Mouse (Mus musculus) midbrain, embryonic 11.5 days (tissue): ENCODE data around the gene Zbtb20. TPM values are rescaled to one million over a fixed set of nuclear protein-coding genes. Genes with fewer than 3 reads are reported as not detected.

Source experiments
- ATAC-seq: fragments of 200-750 bp; cut with Nextera tagmentation; 2 replicates; pipeline ENCODE4 v1.8.0; 2017; ENCODE audit warnings: moderate TSS enrichment, moderate library complexity; ENCODE audit not compliant: low FRiP score
- DNase-seq: peaks from one replicate; pipeline ENCODE4 v3.0.0; 2015; ENCODE audit warnings: low spot score; ENCODE audit errors: missing footprints
- H3K27ac ChIP-seq: fragments of 300-500 bp; sonication (generic); 2 replicates; pipeline ENCODE4 v1.5.1; 2014; ENCODE audit warnings: low read depth, low read length
- H3K27me3 ChIP-seq: fragments of 300-500 bp; sonication (generic); 2 replicates; pipeline ENCODE4 v1.6.1; 2014; ENCODE audit warnings: mild to moderate bottlenecking, low read length, moderate library complexity, mixed read lengths; ENCODE audit not compliant: control insufficient read depth, insufficient read depth
- H3K36me3 ChIP-seq: fragments of 300-500 bp; sonication (generic); 2 replicates; pipeline ENCODE4 v1.6.1; 2014; ENCODE audit warnings: mild to moderate bottlenecking, low read length, moderate library complexity, mixed read lengths; ENCODE audit not compliant: control insufficient read depth, insufficient read depth
- H3K4me1 ChIP-seq: fragments of 300-500 bp; sonication (generic); 2 replicates; pipeline ENCODE4 v1.6.1; 2014; ENCODE audit warnings: low read length; ENCODE audit not compliant: control insufficient read depth, insufficient read depth
- H3K4me2 ChIP-seq: fragments of 300-500 bp; sonication (generic); 2 replicates; pipeline ENCODE4 v1.6.1; 2014; ENCODE audit warnings: mild to moderate bottlenecking, moderate library complexity
- H3K4me3 ChIP-seq: fragments of 300-500 bp; sonication (generic); 2 replicates; pipeline ENCODE4 v1.5.1; 2014; ENCODE audit warnings: low read depth, low read length
- H3K9ac ChIP-seq: fragments of 300-500 bp; sonication (generic); 2 replicates; pipeline ENCODE4 v1.6.1; 2014; ENCODE audit warnings: low read length
- H3K9me3 ChIP-seq: fragments of 300-500 bp; sonication (generic); 2 replicates; pipeline ENCODE4 v1.6.1; 2016; ENCODE audit warnings: low read length; ENCODE audit not compliant: control insufficient read depth
- WGBS: fragments of 180-500 bp; shearing (Covaris S2); extraction: QIAGEN DNeasy Blood & Tissue Kit; methylation state at CpG from one replicate; pipeline ENCODE4 v1.1.7; 2014; 5-methylcytosine and 5-hydroxymethylcytosine counted together
- polyA plus RNA-seq: library from polyadenylated mRNA; unstranded; fragments of >200 nt; fragmentation: Nextera tagmentation; extraction: Ambion mirVana; gene quantifications from 2 replicates; pipeline ENCODE4 v1.2.1, GENCODE M21; 2014

Zbtb20 gene
- polyA plus RNA-seq, 1 experiment from 2014 or later, result 45.6 TPM

GRCm38 (mm10) chr16:43484400-43484799, 608.7 kb downstream of the Zbtb20 start:
- H3K9ac ChIP-seq, result no peak overlapping the region
- no peak overlapping the region for H3K27ac ChIP-seq
- no peaks in the 10 kb centered on the region for H3K4me1 ChIP-seq
- ATAC-seq (no peak), DNase-seq (no peak)
- H3K4me3 ChIP-seq, result no peak overlapping the region
- H3K27me3 ChIP-seq, result no peaks in the 10 kb centered on the region
- H3K36me3 ChIP-seq, result no peaks in the 10 kb centered on the region
- WGBS, result 87% methylated on average over 4 of the region's 4 CpGs
- no peak overlapping the region for H3K4me2 ChIP-seq
- H3K9me3 ChIP-seq, result no peaks in the 10 kb centered on the region

- Histone ChIP-seq H3K36me3 (no peaks in the 10 kb centered on the region), H3K9me3 (no peaks in the 10 kb centered on the region), H3K27me3 (no peaks in the 10 kb centered on the region), H3K9ac (no peak overlapping the region), H3K27ac (no peak overlapping the region), H3K4me2 (no peak overlapping the region), H3K4me1 (peaks cover 3% of the 10 kb centered on the region; the same call in 1 of the 2 replicates), H3K4me3 (no peak overlapping the region)
- 89% methylated on average over 3 of the region's 3 CpGs for WGBS
- DNase-seq, result no peak
- ATAC-seq, result no peak
These were observed 613.7 kb downstream of the Zbtb20 start for GRCm38 (mm10) chr16:43489362-43489761.

DNA sequence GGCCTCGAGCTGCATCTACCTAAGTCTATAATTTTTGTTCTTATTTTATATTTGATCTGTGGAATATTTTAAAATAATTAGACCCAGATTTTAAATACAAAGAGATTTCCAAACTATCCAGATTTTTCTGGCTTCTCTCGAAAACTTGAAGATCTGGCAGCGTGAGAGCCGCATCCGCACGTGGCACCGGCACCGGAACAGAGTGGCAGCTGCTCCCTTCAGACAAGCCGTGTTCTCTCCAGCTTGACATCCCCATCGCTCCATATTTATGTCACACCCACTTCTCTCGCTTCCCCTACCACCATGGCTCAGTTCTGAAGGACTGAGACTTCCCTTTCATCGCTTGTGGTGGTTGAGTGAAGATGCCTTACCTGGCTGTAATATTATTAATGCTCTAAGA, 614.3 kb downstream of the Zbtb20 start:
- Histone ChIP-seq H3K4me1 (peaks cover 3% of the 10 kb centered on the region; the same call in 1 of the 2 replicates), H3K36me3 (no peaks in the 10 kb centered on the region), H3K27ac (no peak overlapping the region), H3K27me3 (no peaks in the 10 kb centered on the region), H3K4me3 (no peak overlapping the region), H3K9ac (no peak overlapping the region), H3K9me3 (no peaks in the 10 kb centered on the region), H3K4me2 (no peak overlapping the region)
- ATAC-seq (no peak), DNase-seq (no peak)
- WGBS, result 92% methylated on average over 12 of the region's 12 CpGs

DNA sequence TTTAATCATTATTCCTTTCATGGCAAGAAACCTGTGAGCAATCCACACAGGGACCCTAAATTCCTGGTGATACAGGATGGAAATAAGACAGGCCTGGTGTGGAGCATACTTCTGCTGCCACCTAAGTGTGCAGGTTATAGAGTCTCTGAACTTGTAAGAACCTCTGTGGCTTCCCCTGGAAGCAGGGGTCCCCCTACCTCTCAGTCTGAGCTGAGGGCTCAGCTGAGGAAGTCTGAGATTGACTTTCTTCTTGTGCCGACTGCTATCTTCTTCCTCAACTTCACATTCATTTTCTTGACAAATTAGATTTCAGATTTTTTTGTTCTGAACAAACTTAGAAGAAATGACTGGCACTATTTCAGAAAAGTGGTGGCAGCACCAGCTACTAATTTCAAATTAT, 617.2 kb downstream of the Zbtb20 start:
- Histone ChIP-seq H3K9ac (no peak overlapping the region), H3K27ac (no peak overlapping the region), H3K9me3 (no peaks in the 10 kb centered on the region), H3K4me2 (no peak overlapping the region), H3K4me1 (peaks cover 3% of the 10 kb centered on the region; the same call in 1 of the 2 replicates), H3K4me3 (no peak overlapping the region), H3K27me3 (no peaks in the 10 kb centered on the region), H3K36me3 (no peaks in the 10 kb centered on the region)
- ATAC-seq, result no peak
- 84% methylated on average over 1 of the region's 1 CpGs for WGBS
- DNase-seq, result no peak

DNA sequence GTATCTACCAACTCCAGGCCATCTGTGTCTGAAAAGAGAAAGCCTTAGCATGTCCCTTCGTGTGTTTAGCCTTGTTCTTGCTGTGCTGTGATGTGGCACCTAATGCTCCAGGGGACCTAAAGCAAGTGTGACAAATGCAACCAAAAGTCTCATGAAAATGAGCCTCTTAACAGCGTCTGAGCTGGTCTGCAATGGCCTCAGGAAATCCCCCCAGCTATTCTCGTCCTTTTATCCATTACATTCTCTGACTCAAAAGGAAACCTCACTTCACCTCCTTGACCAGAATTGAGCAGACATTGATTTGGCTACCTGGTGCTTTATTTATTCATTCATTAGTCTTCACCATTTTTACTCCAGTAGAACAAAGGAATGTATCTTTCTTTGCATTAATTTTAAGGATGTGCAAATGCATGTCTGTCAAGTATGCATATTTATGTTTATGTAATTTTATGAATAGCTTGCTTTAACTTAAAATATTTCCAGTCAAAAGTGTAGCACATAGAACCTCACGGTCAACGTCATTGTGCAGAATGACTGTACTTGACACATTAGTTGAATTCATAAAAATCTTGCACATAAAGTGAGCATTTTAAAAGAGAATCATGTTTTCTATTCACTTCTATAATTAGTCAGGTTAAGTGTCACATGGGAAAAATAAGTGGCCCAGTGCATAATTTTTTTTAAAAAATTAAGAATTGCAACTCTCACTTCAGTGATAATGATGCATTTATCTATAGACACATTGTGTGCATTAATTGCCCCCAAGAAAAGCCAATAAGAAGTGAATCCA, 618.1 kb downstream of the Zbtb20 start:
- no peak for ATAC-seq
- no peak for DNase-seq
- no peaks in the 10 kb centered on the region for H3K9me3 ChIP-seq
- H3K27ac ChIP-seq, result no peak overlapping the region
- no peak overlapping the region for H3K4me3 ChIP-seq
- peaks cover 3% of the 10 kb centered on the region; the same call in 1 of the 2 replicates for H3K4me1 ChIP-seq
- no peaks in the 10 kb centered on the region for H3K36me3 ChIP-seq
- no peaks in the 10 kb centered on the region for H3K27me3 ChIP-seq
- no peak overlapping the region for H3K4me2 ChIP-seq
- 45% methylated on average over 5 of the region's 5 CpGs for WGBS
- H3K9ac ChIP-seq, result no peak overlapping the region

- no peak overlapping the region for H3K9ac ChIP-seq
- H3K36me3 ChIP-seq, result no peaks in the 10 kb centered on the region
- H3K4me2 ChIP-seq, result no peak overlapping the region
- 85% methylated on average over 9 of the region's 9 CpGs for WGBS
- H3K4me3 ChIP-seq, result no peak overlapping the region
- no peak for DNase-seq
- no peaks in the 10 kb centered on the region for H3K9me3 ChIP-seq
- no peak overlapping the region for H3K27ac ChIP-seq
- ATAC-seq, result no peak
- no peaks in the 10 kb centered on the region for H3K27me3 ChIP-seq
- peaks cover 3% of the 10 kb centered on the region; the same call in 1 of the 2 replicates for H3K4me1 ChIP-seq
These were observed 619.6 kb downstream of the Zbtb20 start for GRCm38 (mm10) chr16:43495175-43495818.

- WGBS, result 77% methylated on average over 2 of the region's 2 CpGs
- Histone ChIP-seq H3K4me3 (no peak overlapping the region), H3K9ac (no peak overlapping the region), H3K4me2 (no peak overlapping the region), H3K27me3 (no peaks in the 10 kb centered on the region), H3K27ac (no peak overlapping the region), H3K36me3 (no peaks in the 10 kb centered on the region), H3K9me3 (no peaks in the 10 kb centered on the region), H3K4me1 (peaks cover 3% of the 10 kb centered on the region)
- ATAC-seq (no peak), DNase-seq (no peak)
These were observed 621.4 kb downstream of the Zbtb20 start for GRCm38 (mm10) chr16:43497093-43497492.

DNA sequence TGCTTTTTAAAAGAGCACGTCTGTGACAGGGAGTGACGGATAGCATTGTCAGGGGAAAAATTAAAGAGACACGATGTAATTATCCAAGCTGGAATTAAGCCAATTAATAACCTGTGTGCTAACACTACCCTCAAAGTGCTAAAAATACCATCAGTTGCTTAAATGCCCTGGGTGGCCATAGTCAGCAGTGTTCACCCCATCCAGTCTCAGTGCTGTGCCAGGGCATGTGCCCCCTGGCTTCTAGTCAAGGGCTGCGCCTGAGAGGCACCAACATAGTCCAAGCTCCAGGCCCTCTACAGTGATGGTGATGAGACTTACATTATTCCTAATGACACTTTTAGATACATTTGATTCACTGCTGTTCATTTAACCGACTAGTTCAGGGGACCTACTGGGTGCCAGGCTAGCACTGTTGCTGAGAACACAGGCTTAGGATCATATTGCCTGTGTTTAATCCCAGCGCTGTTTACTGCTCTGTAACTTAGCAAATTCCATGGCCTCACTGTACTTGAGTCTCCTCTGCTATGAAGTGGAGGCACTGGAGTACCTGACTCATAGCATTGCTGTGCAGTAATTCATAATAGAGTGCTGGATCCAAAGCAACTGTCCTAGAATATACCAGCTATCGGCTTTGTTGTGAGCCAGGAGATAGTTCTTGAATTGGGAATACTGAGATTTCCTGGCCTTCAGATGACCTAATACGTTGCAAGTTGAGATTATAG, 624.6 kb downstream of the Zbtb20 start:
- H3K27me3 ChIP-seq, result no peaks in the 10 kb centered on the region
- DNase-seq, result no peak
- no peaks in the 10 kb centered on the region for H3K9me3 ChIP-seq
- no peak overlapping the region for H3K4me2 ChIP-seq
- no peak overlapping the region for H3K9ac ChIP-seq
- H3K4me3 ChIP-seq, result no peak overlapping the region
- H3K36me3 ChIP-seq, result no peaks in the 10 kb centered on the region
- no peak for ATAC-seq
- 92% methylated on average over 8 of the region's 8 CpGs for WGBS
- H3K4me1 ChIP-seq, result peaks cover 10% of the 10 kb centered on the region
- no peak overlapping the region for H3K27ac ChIP-seq

- no peak overlapping the region for H3K27ac ChIP-seq
- no peak for ATAC-seq
- no peaks in the 10 kb centered on the region for H3K27me3 ChIP-seq
- peaks cover 15% of the 10 kb centered on the region for H3K4me1 ChIP-seq
- H3K4me2 ChIP-seq, result no peak overlapping the region
- no peak overlapping the region for H3K4me3 ChIP-seq
- H3K9ac ChIP-seq, result no peak overlapping the region
- no peak for DNase-seq
- no peaks in the 10 kb centered on the region for H3K9me3 ChIP-seq
- WGBS, result 57% methylated on average over 4 of the region's 4 CpGs
- H3K36me3 ChIP-seq, result no peaks in the 10 kb centered on the region
These were observed 625.6 kb downstream of the Zbtb20 start for GRCm38 (mm10) chr16:43501284-43501683.
